Mouse (Mus musculus) frontal cortex, postnatal 14 days (tissue): ENCODE results near the gene Pccb.

Experiments used
- DNase-seq, 2 experiments: peaks; one replicate each; pipeline ENCODE4 v3.0.0; 2022; ENCODE audit warnings: low spot score in 2 of 2

Pccb gene

DNA sequence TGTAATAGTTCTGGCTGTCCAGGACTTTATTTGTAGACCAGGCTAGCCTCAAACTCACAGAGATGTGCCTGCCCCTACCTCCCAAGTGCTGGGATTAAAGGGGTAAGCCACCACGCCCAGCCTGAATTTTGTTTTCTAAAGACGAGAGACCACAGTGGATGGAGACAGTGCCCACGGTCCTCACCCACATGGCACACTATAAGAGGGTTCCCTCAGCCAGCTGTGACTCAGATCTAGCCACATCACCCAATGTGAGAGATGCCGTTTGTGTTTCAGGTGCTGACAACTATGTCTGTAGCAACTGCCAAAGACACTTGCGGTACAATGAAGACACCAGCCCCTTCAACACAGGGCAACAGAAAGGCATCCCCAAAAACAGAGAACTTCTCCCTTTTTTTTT is 47.7 kb downstream of the Pccb start:
- no peak for DNase-seq

DNA sequence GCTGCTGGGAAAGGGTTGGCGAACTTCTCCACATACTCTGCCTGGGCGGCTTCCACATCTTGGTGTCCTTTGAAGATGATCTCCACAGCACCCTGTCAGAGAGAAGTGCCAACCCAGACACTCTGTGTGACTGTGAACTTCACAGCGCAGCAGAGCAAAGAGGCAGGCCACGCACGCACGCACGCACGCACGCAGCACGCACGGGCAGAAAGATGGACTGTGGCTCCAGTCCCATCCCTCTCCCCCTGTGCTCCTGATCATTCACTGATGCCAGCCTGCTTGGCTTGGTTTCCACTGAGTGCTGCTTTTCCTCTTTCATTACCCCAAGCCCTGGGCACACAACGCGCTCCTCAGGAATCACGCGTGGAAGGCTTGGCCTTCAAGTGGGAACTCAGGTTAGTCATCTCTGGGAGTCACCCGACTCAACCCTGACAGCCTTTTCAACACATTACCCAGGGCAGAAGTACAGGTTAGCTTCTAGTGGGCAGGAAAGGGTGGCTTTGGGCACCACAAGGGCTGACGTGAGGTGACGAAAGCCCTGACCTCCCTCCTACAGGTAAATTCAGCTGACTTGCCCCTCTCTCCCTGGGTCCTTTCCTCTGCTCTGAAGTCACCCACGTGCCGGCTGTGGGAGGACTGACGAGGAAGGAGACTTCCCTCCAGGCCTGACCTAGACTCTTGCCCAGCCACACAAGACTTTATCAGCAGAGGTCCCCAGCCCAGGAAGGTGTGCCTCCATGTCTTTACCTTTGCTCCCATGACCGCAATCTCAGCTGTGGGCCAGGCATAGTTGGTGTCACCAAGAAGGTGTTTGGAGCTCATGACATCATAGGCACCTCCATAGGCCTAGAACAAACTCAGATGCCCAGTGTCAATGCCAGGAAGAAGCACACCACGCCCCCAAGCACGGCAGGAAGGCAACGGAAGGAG is 50.1 kb downstream of the Pccb start:
- DNase-seq: no peak

DNA sequence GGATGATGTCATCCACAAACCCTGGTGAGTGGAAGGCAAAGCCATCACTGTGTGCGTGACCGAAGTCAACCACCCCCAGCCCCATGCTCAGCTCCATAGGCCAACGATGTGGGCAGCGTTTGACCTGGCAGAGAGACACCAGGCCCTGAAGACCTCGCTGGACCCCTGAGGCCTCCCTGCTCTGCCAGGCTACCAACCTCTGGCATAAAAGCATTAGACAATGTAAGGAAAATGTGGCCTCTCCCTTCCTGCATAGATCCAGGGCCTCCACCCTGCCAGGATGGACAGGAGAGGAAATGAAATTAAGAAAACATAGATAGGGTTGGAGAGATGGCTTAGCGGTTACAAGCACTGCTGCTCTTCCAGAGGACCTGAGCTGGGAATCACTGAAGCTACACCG is 51.9 kb downstream of the Pccb start:
- no peak for DNase-seq

DNA sequence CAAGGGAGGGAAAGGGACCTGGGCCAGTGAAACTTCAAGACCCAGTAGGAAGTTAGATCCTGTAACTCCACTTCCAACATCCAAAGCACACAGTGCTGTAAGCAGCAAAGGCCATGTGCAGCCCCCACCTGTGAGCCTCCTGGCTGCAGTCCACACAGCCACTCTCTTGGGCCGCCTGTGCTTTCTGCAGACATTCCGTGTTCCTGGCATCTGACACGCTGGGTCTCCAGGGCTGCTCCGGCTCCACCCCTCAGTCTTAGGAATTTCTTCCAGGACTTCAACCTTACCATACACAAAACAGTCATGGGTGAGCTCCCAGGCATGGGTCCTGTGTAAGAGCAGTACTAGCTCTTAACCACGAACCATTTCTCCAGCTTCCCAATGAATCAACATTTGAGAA is 55.4 kb downstream of the Pccb start:
- DNase-seq: no peak

DNA sequence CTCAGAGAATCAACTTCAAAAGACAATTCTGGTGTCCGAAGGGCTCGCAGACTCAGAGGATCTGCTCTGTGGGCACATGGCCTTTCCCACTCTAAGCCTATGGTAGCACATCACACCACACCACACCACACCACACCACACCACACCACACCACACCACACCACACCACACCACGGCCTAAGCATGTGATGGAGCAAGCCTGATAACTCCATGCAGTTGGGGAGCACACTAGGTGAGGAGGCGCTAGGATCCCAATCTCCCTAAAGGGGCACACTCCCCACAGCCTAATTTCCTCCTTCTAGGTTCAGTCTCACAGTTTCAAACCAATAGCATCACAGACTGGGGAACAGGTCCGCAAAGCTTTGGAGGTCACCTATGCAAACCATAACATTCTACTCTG is 56.0 kb downstream of the Pccb start:
- DNase-seq: no peak

DNA sequence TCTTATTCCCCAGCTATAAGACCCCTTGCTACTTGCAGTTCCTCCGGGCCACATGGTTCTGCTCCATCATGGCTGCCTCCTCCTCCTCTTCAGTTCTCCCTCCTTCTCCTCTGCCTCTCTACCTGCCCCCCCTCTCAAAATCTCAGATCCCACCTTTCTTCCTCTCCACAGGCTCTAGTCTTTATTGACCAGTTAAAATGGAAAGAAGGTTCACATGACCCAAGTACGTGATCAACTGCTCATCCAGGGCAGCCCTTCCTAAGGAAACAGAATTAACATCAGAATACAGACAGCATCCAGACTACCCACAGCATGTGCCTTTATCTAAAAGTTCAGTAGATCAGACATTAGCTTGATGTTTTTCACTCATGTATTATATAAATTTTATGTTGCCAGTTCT is 65.2 kb downstream of the Pccb start:
- no peak for DNase-seq

DNA sequence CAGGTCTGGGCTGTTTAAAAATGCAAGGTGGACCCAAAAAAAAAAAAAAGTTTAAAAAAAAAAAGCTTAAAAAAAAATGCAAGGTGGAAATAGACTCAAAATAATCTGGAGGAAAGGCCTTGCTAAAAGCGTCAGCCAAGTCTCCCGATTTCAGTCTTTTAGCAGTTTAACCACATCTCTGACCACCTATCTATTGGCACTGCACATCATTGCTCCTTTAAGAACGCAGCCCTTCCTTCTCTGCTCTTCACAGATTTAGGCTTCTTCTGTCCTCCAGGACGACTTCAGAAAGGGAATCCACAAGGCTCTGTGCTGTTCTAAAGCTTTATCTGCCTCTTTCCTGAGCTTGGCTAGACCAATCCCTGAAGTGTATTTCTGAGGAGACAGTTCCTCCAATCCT is 70.6 kb downstream of the Pccb start:
- no peak for DNase-seq

DNA sequence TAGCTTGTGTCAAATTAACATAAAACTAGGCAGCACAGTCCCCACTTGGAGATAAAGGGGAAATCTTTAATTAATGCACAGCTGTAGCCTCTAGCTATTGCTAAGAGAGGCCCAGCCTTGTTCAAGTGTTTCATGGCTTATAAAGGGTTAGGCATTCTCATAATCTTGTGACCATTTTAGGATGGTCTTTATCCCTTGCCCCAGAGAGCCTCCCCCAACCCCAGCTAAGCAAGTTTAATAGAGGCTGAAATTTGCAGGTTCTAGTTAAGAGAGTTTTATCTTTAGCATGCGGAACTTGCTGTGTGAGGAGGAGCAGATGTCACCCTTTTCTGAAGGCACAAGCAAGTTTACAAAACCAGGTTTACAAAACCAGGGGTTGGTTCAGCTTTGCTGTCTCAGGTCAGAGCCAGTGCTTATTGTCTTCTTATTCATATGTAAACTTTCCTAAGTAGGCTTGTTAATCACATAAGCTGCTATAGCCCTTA is 71.2 kb downstream of the Pccb start:
- DNase-seq: no peak

DNA sequence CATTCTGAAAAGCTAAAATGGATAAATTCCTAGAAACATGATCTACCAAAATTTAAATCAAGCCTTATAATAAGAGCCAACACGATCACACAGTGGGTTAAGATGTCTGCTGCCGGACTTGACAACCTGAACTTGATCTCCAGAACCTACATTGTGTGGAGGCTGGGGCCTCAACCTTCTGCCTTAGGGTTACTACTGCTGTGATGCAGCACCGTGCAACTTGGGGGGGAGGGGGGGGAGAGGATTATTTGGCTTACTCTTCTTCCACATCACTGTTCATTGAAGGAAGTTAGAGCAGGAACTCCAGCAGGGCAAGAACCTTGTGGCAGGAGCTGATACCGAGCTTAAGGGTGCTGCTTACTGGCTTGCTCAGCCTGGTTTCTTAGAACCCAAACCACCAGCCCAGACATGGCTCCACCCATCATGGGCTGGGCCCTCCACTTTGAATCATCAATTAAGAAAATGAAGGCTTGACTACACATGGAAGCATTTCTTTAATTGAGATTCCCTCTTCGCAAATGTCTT is 71.7 kb downstream of the Pccb start:
- no peak for DNase-seq

DNA sequence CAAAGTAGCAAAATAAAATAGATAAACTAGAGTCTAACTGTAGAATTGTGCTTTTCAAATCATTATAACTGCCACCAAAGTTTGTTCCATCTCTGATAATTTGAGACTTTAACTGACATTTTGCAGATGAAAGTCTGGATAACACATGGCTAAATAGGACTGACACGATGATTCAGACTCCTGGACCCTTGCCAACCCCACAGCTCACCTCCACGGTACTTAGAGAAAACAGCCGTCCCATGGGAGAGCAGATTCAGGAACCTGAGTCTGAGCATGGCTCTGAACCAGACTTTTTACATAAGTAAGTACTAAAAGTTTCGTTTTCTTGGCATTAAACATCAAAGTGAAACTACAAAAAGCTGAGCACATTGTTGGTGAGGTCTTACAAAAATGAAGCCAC is 83.2 kb downstream of the Pccb start:
- no peak for DNase-seq

DNA sequence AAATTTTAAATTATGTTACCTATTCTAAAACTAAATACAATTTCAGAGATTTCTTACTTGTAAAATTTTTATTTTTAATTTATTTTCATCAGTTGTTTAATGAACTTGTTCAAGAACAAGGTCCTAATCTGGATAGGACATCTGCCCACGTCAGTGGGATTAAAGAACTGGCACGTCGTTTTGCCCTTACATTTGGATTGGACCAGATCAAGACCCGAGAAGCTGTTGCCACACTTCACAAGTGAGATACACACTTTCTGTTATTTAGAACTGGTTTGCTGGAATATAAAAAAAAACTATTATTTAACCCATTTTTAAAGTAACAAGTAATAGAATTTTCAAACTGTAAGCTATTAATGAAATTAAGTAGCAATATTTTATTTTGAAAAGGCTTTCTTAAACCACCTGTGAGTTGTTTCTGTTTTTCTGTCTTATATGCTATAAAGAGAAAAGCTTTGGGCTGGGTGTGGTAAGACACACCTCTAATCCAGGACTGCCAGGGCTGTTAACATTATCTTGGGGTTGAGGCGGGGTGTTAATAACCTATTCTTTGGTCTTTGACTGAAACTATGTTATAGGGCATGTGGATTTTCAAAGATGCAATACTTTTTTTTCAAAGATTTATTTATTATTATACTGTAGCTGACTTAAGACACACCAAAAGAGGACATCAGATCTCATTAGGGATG is 89.9 kb downstream of the Pccb start:
- DNase-seq: no peak

DNA sequence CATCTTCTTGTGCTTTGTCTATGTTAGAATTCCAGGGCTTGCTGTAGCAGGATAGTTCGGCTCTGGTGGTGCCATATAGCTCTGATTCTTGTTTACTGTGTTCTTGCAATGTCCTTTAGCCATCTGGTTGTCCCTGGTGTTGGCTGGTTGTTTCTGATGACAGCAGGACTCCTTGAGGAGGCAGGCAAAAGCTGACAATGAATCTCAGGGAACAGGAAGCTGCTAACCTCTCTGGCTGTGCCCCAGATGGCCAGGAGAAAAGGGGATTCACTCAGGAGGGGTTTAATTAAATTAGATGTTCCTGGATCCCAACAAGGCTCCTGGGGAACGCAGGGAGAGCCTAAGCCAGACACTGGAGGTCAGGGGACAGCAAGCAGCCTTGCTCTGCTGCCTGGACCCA is 92.7 kb downstream of the Pccb start:
- DNase-seq: no peak
